Mouse (Mus musculus) ES-E14 (cell line): ENCODE measurements around the gene Akap2.

ENCODE experiments used
- HCFC1 ChIP-seq: IDR thresholded peaks from 2 replicates; pipeline ENCODE4 v1.6.1; 2012; ENCODE audit warnings: low read length, inconsistent platforms, borderline replicate concordance; ENCODE audit not compliant: insufficient read depth
- MAFK ChIP-seq: IDR thresholded peaks from 2 replicates; pipeline ENCODE4 v1.6.1; 2014; ENCODE audit warnings: mild to moderate bottlenecking, low read depth, low read length, inconsistent platforms; ENCODE audit not compliant: insufficient read depth
- ZC3H11A ChIP-seq: IDR thresholded peaks from 2 replicates; pipeline ENCODE4 v1.6.1; 2012; ENCODE audit warnings: low read depth, mild to moderate bottlenecking, inconsistent platforms, low read length, borderline replicate concordance
- ZNF384 ChIP-seq: IDR thresholded peaks from 2 replicates; pipeline ENCODE4 v1.6.1; 2012; ENCODE audit warnings: low read depth, low read length, inconsistent platforms

- TF ChIP-seq MAFK (no peak), ZC3H11A (no peak), HCFC1 (no peak), ZNF384 (no peak)
These were observed 55.5 kb downstream of the Akap2 start for GRCm38 (mm10) chr4:57772851-57773510.
